22 mouse cellular contexts compared by ENCODE assay signal in genomic region chr8:69847167-69848065, GRCm38 (mm10). TPM values are rescaled to one million over a fixed set of nuclear protein-coding genes. Genes with fewer than 3 reads are reported as not detected.
A peak's percentile ranks its signal among the peaks of the same experiment; 100 is the strongest.
DNase-seq lines count a peak whose midpoint lies in the region; ATAC-seq and TF ChIP-seq lines count a peak whose summit lies in the region.
"Had no signal": no experiment of that assay in that cellular context is flagged by ENCODE, and none has a peak within 500 bp of the region (broad histone marks: within the 10 kb centered on the region; RNA-seq: fewer than 3 reads in every experiment).

No protein-coding gene starts in this region.

- no peak overlapping the region for H3K4me2 ChIP-seq in lung, embryonic 14.5 days
- H3K4me2 ChIP-seq: embryonic facial prominence, embryonic 12.5 days; forebrain, embryonic 12.5 days; heart, embryonic 11.5 days; hindbrain, embryonic 14.5 days had no signal

- no peak for TF ChIP-seq POLR2A in embryonic fibroblast, embryonic 13.5 days (IDR thresholded peaks at IDR 0.05; ENCODE audit: low read depth, low read length)

- no peaks in the 10 kb centered on the region for H3K9me3 ChIP-seq in lung, embryonic 14.5 days (ENCODE audit: low read depth, low read length)
- H3K9me3 ChIP-seq: forebrain, embryonic 12.5 days; hindbrain, embryonic 10.5 days had no signal

- ATAC-seq in lung, embryonic 14.5 days (ENCODE audit: insufficient read depth) = 0 out of 2 replicates have a peak, but pooled peaks have one; percentile 38
- ATAC-seq: forebrain, embryonic 16.5 days; Patski had no signal

- DNase-seq in lung, embryonic 14.5 days = peak; percentile 5
- DNase-seq in lung, postnatal 14 days = no peak
- DNase-seq in 3T3-L1 (ENCODE audit: low read depth, low spot score) = peak; percentile 27
- peak; percentile 61 for DNase-seq in ES-CJ7 (ENCODE audit: low read depth, low spot score)
- DNase-seq in ovary, adult 18-20 months (ENCODE audit: low spot score) = no peak
- no peak for DNase-seq in left cerebral cortex, postnatal 14 days (ENCODE audit: low spot score in 2 of 2)
- DNase-seq: adrenal gland, adult 8-10 months; adrenal gland, postnatal 36 days; cerebellum, adult 11 months; cerebellum, adult 9-10 months; cerebellum, postnatal 25 days; gastrocnemius, postnatal 10 days; heart, adult 18-20 months had no signal

- TF ChIP-seq CTCF in lung, embryonic 14.5 days (IDR thresholded peaks at IDR 0.05; ENCODE audit: low read depth) = no peak
- TF ChIP-seq CTCF in embryonic fibroblast, embryonic 13.5 days (IDR thresholded peaks at IDR 0.05; ENCODE audit: borderline replicate concordance, insufficient read depth, low read length) = no peak

- 65% methylated on average over 3 of the region's 3 CpGs for WGBS in lung, embryonic 14.5 days

- H3K27ac ChIP-seq in lung, embryonic 14.5 days (ENCODE audit: low read depth) = no peak overlapping the region; the same call in 1 of the 2 replicates
- peak overlapping the region; percentile 54 for H3K27ac ChIP-seq in embryonic fibroblast, embryonic 13.5 days (ENCODE audit: insufficient read depth, low read length)
- H3K27ac ChIP-seq: embryonic facial prominence, embryonic 12.5 days; forebrain, embryonic 12.5 days; hindbrain, embryonic 10.5 days; hindbrain, embryonic 14.5 days had no signal

- H3K36me3 ChIP-seq in lung, embryonic 14.5 days (ENCODE audit: insufficient read depth) = no peaks in the 10 kb centered on the region
- H3K36me3 ChIP-seq: embryonic facial prominence, embryonic 12.5 days had no signal

- intact Hi-C loops in left cerebral cortex, postnatal 14 days (cut with DNase I) = no loop called here

- no peaks in the 10 kb centered on the region for H3K27me3 ChIP-seq in lung, embryonic 14.5 days (ENCODE audit: insufficient read depth, low read length)
- H3K27me3 ChIP-seq: CH12.LX; embryonic facial prominence, embryonic 12.5 days; forebrain, embryonic 12.5 days; Patski had no signal

- H3K4me3 ChIP-seq in lung, embryonic 14.5 days (ENCODE audit: low read depth, low read length) = no peak overlapping the region
- H3K4me3 ChIP-seq in embryonic fibroblast, embryonic 13.5 days (ENCODE audit: insufficient read depth, low read length) = no peak overlapping the region
- H3K4me3 ChIP-seq: embryonic facial prominence, embryonic 12.5 days; forebrain, embryonic 12.5 days; hindbrain, embryonic 10.5 days had no signal

- H3K9ac ChIP-seq in lung, embryonic 14.5 days = 0 out of 2 replicates have a peak overlapping the region, but pooled peaks have one; percentile 2
- H3K9ac ChIP-seq: embryonic facial prominence, embryonic 12.5 days; forebrain, embryonic 12.5 days; hindbrain, embryonic 14.5 days had no signal

- no peaks in the 10 kb centered on the region for H3K4me1 ChIP-seq in lung, embryonic 14.5 days (ENCODE audit: insufficient read depth)
- H3K4me1 ChIP-seq in embryonic fibroblast, embryonic 13.5 days (ENCODE audit: control insufficient read depth, insufficient read depth, low read length) = peaks cover 11% of the 10 kb centered on the region
- H3K4me1 ChIP-seq: embryonic facial prominence, embryonic 12.5 days; forebrain, embryonic 12.5 days; hindbrain, embryonic 10.5 days had no signal

RNA-seq across cellular contexts. Expression of gene Pbx4, which starts 15.1 kb away (rescaled TPM):
- polyA plus RNA-seq in lung, embryonic 14.5 days (2014; fragmentation: Nextera tagmentation; extraction: Ambion mirVana) = 7.1 and 9.4 TPM in 2 replicates
- 2.5 and 3.6 TPM in 2 replicates for polyA plus RNA-seq in embryonic fibroblast, embryonic 13.5 days (2011; ENCODE audit: insufficient read length, low read depth, missing spikeins)
- total RNA-seq in left cerebral cortex, postnatal 14 days (2021) = 10 to 100 TPM; 23.0 to 27.4 TPM
- total RNA-seq: heart, adult 18-20 months had no signal

RNA-seq across cellular contexts. Expression of gene Lpar2, which starts 25.2 kb away (rescaled TPM):
- 0.74 and 1.0 TPM in 2 replicates for polyA plus RNA-seq in lung, embryonic 14.5 days (2014; fragmentation: Nextera tagmentation; extraction: Ambion mirVana)
- polyA plus RNA-seq in embryonic fibroblast, embryonic 13.5 days (2011; ENCODE audit: insufficient read length, low read depth, missing spikeins) = 2.9 and 4.0 TPM in 2 replicates
- total RNA-seq in left cerebral cortex, postnatal 14 days (2021) = under 1 TPM; 0.59 to 0.76 TPM

RNA-seq across cellular contexts. Expression of gene Gmip, which starts 38.9 kb away (rescaled TPM):
- polyA plus RNA-seq in lung, embryonic 14.5 days (2014; fragmentation: Nextera tagmentation; extraction: Ambion mirVana) = 6.7 and 8.8 TPM in 2 replicates
- 13.5 and 15.9 TPM in 2 replicates for polyA plus RNA-seq in embryonic fibroblast, embryonic 13.5 days (2011; ENCODE audit: insufficient read length, low read depth, missing spikeins)
- 10 to 100 TPM; 15.8 to 17.5 TPM for total RNA-seq in left cerebral cortex, postnatal 14 days (2021)

RNA-seq across cellular contexts. Expression of gene Cilp2, which starts 40.1 kb away (rescaled TPM):
- polyA plus RNA-seq in lung, embryonic 14.5 days (2014; fragmentation: Nextera tagmentation; extraction: Ambion mirVana) = 0.25 and 0.31 TPM in 2 replicates
- not detected in 2 replicates for polyA plus RNA-seq in embryonic fibroblast, embryonic 13.5 days (2011; ENCODE audit: insufficient read length, low read depth, missing spikeins)
- 1 to 10 TPM; 1.9 to 2.2 TPM for total RNA-seq in left cerebral cortex, postnatal 14 days (2021)

RNA-seq across cellular contexts. Expression of gene Tssk6, which starts 54.6 kb away (rescaled TPM):
- polyA plus RNA-seq in lung, embryonic 14.5 days (2014; fragmentation: Nextera tagmentation; extraction: Ambion mirVana) = 3.8 and 4.3 TPM in 2 replicates
- polyA plus RNA-seq in embryonic fibroblast, embryonic 13.5 days (2011; ENCODE audit: insufficient read length, low read depth, missing spikeins) = 0.39 and 0.50 TPM in 2 replicates
- under 1 TPM in 1 of 2 experiments, not detected in 1; 0.34 TPM for total RNA-seq in left cerebral cortex, postnatal 14 days (2021)

Comparison
In these comparisons a context has a peak if more than half of its experiments do, and no peak if none do; other contexts are left out.
1. DNase-seq: peak in lung, embryonic 14.5 days (single experiment), 3T3-L1 (single experiment) and ES-CJ7 (single experiment); none in lung, postnatal 14 days (single experiment), ovary, adult 18-20 months (single experiment) and left cerebral cortex, postnatal 14 days (0 of 2).